Mouse (Mus musculus) v-Abl transformed pro-B cells (cell line): ENCODE data around the gene Zfp454.

ENCODE experiments used
- in situ Hi-C, 2 experiments: fragments of 400-800 bp; cut with MboI; formaldehyde crosslinking; loops; one replicate each; pipeline ENCODE4 v1.15.1; 2025; ENCODE audit not compliant: unreplicated experiment in 2 of 2

The Zfp454 gene

GRCm38 (mm10) chr11:50847047-50847446, 40.4 kb downstream of the Zfp454 start:
- in situ Hi-C loops, result loop anchor here in 1 of 2 experiments (25.0 kb wide), 2 partner anchors 610 to 710 kb away; partner anchors contain the start of genes Ltc4s and Tbc1d9b

GRCm38 (mm10) chr11:50845951-50846350, 41.5 kb downstream of the Zfp454 start:
- in situ Hi-C loops, result loop anchor here in 1 of 2 experiments (25.0 kb wide), 2 partner anchors 609 to 709 kb away; partner anchors contain the start of genes Ltc4s and Tbc1d9b

DNA sequence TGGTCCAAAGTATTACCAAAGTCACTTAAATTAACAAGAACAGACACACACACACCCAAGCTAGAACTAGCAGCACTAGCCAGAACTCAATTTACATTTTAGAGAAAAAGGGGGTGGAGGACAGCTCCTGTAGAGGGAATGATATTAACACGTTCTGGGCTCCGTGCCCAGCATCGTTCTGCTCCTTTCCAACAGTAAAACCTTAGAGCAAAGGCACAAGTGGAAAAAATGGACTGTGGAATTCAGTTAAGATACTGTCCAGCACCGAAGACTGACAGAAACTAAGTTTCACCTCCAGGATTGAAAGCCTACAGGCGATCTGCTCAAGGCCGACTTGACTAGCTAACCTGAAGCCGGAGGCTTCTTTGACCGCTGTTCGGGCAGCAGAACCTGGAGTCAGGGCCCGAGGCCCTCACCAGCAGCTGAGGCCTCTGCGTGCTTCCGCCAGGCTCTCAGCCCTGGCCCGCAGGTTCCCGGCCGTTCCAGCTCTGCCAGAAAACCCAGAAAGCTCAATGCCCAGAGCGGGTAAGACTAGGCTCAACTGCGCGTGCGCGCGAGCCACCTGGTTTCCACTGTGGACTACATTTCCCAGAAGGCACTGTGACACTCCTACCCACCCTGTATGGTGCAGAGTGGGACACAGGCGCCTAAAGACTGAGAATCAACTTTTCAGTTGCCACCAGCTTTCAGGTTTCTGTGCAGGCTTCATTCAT, 46.3 kb downstream of the Zfp454 start, which contains the start of gene Zfp879:
TSS of gene Zfp879 (minus strand) at position 530 of the 713 bp plus-strand sequence.
- in situ Hi-C loops, result loop anchor here in 1 of 2 experiments (25.0 kb wide), 2 partner anchors 604 to 704 kb away; partner anchors contain the start of genes Ltc4s and Tbc1d9b

GRCm38 (mm10) chr11:50835727-50836126, 51.7 kb downstream of the Zfp454 start:
- in situ Hi-C loops, result loop anchor here in 1 of 2 experiments (25.0 kb wide), 2 partner anchors 598 to 698 kb away; partner anchors contain the start of genes Ltc4s and Tbc1d9b

GRCm38 (mm10) chr11:50827010-50827953, 60.2 kb downstream of the Zfp454 start, which contains the start of gene Zfp354c:
Gene Zfp354c (minus strand): TSS chr11:50827724.
- in situ Hi-C loops, result loop anchor here in 1 of 2 experiments (25.0 kb wide), 2 partner anchors 590 to 690 kb away; partner anchors contain the start of genes Ltc4s and Tbc1d9b

GRCm38 (mm10) chr11:50826214-50826613, 61.2 kb downstream of the Zfp454 start:
- in situ Hi-C loops, result loop anchor here in 1 of 2 experiments (25.0 kb wide), 2 partner anchors 589 to 689 kb away; partner anchors contain the start of genes Ltc4s and Tbc1d9b
